ENCODE assay signal across 7 mouse cellular contexts in the genomic region with DNA sequence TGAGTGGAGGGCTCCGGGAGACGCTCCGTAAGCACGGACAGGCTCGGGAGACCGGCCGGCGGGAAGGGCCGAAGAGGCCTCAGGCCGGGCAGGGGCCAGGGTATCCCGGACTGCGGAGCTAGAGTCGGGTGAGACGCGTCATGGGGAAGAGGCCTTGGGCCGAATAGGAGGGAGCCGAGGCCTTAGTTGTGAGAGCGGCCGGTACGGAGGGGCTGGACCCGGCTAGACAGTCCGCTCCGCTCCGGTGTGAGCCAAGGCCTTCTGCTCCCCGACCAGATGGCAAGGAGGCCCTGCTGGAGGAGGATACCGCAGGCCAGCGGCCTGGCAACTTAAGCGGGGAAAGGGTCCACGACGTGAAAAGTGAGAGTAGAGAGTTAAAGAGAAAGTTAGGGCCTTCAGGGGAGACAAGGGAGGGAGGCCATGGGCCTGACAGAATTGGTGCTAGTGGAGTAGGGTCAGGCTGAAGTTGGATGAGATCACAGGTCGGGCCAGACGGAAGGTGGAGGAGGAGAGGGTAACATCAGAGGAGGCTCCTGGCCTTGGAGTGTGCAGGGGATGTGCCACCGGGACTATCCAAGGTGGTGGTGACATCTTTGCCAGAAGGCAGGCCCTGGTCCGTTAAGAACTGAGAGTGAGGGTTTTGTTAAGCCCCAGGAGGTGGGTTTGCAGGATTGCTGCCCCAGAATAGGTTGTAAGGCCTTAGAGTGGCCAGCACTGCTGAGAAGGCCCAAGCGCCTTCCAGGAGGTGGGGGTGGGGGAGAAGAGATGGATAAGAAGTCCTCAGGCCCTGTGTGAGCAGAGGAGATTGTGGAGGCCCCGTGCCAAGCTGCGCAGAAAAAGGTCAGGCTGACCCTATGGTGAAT. TPM values are rescaled to one million over a fixed set of nuclear protein-coding genes. Genes with fewer than 3 reads are reported as not detected.
DNase-seq lines count a peak whose midpoint lies in the region; ATAC-seq and TF ChIP-seq lines count a peak whose summit lies in the region.

No protein-coding gene starts in this region.

- no peaks in the 10 kb centered on the region for H3K27me3 ChIP-seq in MEL (ENCODE audit: control insufficient read depth in 1 of 2, insufficient read depth in 2 of 2, low read length in 2 of 2)
- no peaks in the 10 kb centered on the region for H3K27me3 ChIP-seq in embryonic facial prominence, embryonic 12.5 days
- no peaks in the 10 kb centered on the region for H3K27me3 ChIP-seq in heart, embryonic 13.5 days (replicated peaks)
- no peaks in the 10 kb centered on the region for H3K27me3 ChIP-seq in kidney, embryonic 16.5 days (ENCODE audit: insufficient read depth, low read length)
- no peaks in the 10 kb centered on the region for H3K27me3 ChIP-seq in lung, postnatal 0 days (replicated peaks; ENCODE audit: insufficient read depth, low read length)

- no peak for TF ChIP-seq EP300 in MEL (IDR thresholded peaks at IDR 0.05; ENCODE audit: low read depth in 1 of 2, low read length in 2 of 2)
- TF ChIP-seq EP300 in lung, postnatal 0 days (IDR thresholded peaks at IDR 0.05): no peak

- DNase-seq in MEL (ENCODE audit: low read depth, low spot score): peak; percentile 73
- DNase-seq in adrenal gland, postnatal 14 days: peak; percentile 72
- peak; percentile 56 for DNase-seq in lung, postnatal 0 days (ENCODE audit: low spot score)
- peak; percentile 76 for DNase-seq in ovary, postnatal 36 days (ENCODE audit: low spot score)

- peak overlapping the region; percentile 99 for H3K9ac ChIP-seq in MEL (ENCODE audit: control insufficient read depth, low read depth, low read length, poor library complexity, severe bottlenecking)
- peak overlapping the region; percentile 97 for H3K9ac ChIP-seq in embryonic facial prominence, embryonic 12.5 days
- peak overlapping the region; percentile 99 for H3K9ac ChIP-seq in heart, embryonic 13.5 days
- H3K9ac ChIP-seq in kidney, embryonic 16.5 days (replicated peaks; ENCODE audit: low read length): peak overlapping the region; percentile 99
- peak overlapping the region; percentile 98 for H3K9ac ChIP-seq in lung, postnatal 0 days (replicated peaks; ENCODE audit: low read depth)

- TF ChIP-seq POLR2A in MEL (IDR thresholded peaks at IDR 0.05; ENCODE audit: control insufficient read depth in 1 of 2, insufficient read depth in 1 of 2, low read depth in 1 of 2, low read length in 2 of 2, poor library complexity in 1 of 2): no peak; a peak in 1 of 4 replicates

- peak overlapping the region; percentile 87 for H3K4me2 ChIP-seq in embryonic facial prominence, embryonic 12.5 days (replicated peaks)
- H3K4me2 ChIP-seq in heart, embryonic 13.5 days: peak overlapping the region; percentile 78
- peak overlapping the region; percentile 78 for H3K4me2 ChIP-seq in kidney, embryonic 16.5 days (replicated peaks; ENCODE audit: low read depth, low read length)
- peak overlapping the region; percentile 84 for H3K4me2 ChIP-seq in lung, postnatal 0 days (replicated peaks; ENCODE audit: low read depth, low read length)

- peaks cover 13 to 18% of the 10 kb centered on the region in 2 experiments for H3K36me3 ChIP-seq in MEL (ENCODE audit: control insufficient read depth in 1 of 2, insufficient read depth in 2 of 2, low read length in 2 of 2)
- H3K36me3 ChIP-seq in embryonic facial prominence, embryonic 12.5 days: peaks cover 22% of the 10 kb centered on the region
- peaks cover 28% of the 10 kb centered on the region for H3K36me3 ChIP-seq in heart, embryonic 13.5 days
- peaks cover 13% of the 10 kb centered on the region for H3K36me3 ChIP-seq in kidney, embryonic 16.5 days (ENCODE audit: insufficient read depth, low read length)
- peaks cover 10% of the 10 kb centered on the region; the same call in 1 of the 2 replicates for H3K36me3 ChIP-seq in lung, postnatal 0 days (ENCODE audit: insufficient read depth, low read length)

- H3K27ac ChIP-seq in MEL (ENCODE audit: control insufficient read depth, low read depth, low read length): peak overlapping the region; percentile 86
- peak overlapping the region; percentile 98 for H3K27ac ChIP-seq in embryonic facial prominence, embryonic 12.5 days
- H3K27ac ChIP-seq in heart, embryonic 13.5 days (replicated peaks): peak overlapping the region; percentile 98
- H3K27ac ChIP-seq in kidney, embryonic 16.5 days (ENCODE audit: low read length): peak overlapping the region; percentile 98
- H3K27ac ChIP-seq in lung, postnatal 0 days (ENCODE audit: low read length): peak overlapping the region; percentile 98

- TF ChIP-seq RAD21 in MEL (IDR thresholded peaks at IDR 0.05; ENCODE audit: low read depth, low read length): no peak

- H3K4me1 ChIP-seq in MEL (ENCODE audit: control insufficient read depth in 1 of 2, insufficient read depth in 2 of 2, low read length in 2 of 2): peaks cover 13 to 15% of the 10 kb centered on the region in 2 experiments
- peaks cover 28% of the 10 kb centered on the region for H3K4me1 ChIP-seq in embryonic facial prominence, embryonic 12.5 days
- H3K4me1 ChIP-seq in heart, embryonic 13.5 days: peaks cover 40% of the 10 kb centered on the region
- peaks cover 25% of the 10 kb centered on the region for H3K4me1 ChIP-seq in kidney, embryonic 16.5 days (ENCODE audit: insufficient read depth, low read length)
- H3K4me1 ChIP-seq in lung, postnatal 0 days (ENCODE audit: insufficient read depth, low read depth, low read length): peaks cover 15% of the 10 kb centered on the region; the same call in 1 of the 2 replicates

- 4% methylated on average over 37 of the region's 37 CpGs for WGBS in embryonic facial prominence, embryonic 12.5 days
- 1% methylated on average over 37 of the region's 37 CpGs for WGBS in heart, embryonic 13.5 days
- 2% methylated on average over 35 of the region's 37 CpGs for WGBS in kidney, embryonic 16.5 days
- WGBS in lung, postnatal 0 days: 1% methylated on average over 37 of the region's 37 CpGs

- no peaks in the 10 kb centered on the region for H3K9me3 ChIP-seq in MEL (replicated peaks; ENCODE audit: insufficient read depth, low read length)
- no peaks in the 10 kb centered on the region for H3K9me3 ChIP-seq in embryonic facial prominence, embryonic 12.5 days
- no peaks in the 10 kb centered on the region for H3K9me3 ChIP-seq in heart, embryonic 13.5 days
- no peaks in the 10 kb centered on the region for H3K9me3 ChIP-seq in kidney, embryonic 16.5 days (ENCODE audit: low read length)
- no peaks in the 10 kb centered on the region for H3K9me3 ChIP-seq in lung, postnatal 0 days (ENCODE audit: low read length)

- H3K4me3 ChIP-seq in MEL (ENCODE audit: control insufficient read depth in 1 of 2, insufficient read depth in 1 of 2, low read depth in 2 of 2, low read length in 2 of 2): peak overlapping the region; percentile 92 to 98
- H3K4me3 ChIP-seq in embryonic facial prominence, embryonic 12.5 days: peak overlapping the region; percentile 91
- peak overlapping the region; percentile 93 for H3K4me3 ChIP-seq in heart, embryonic 13.5 days
- H3K4me3 ChIP-seq in kidney, embryonic 16.5 days (ENCODE audit: low read length): peak overlapping the region; percentile 93
- peak overlapping the region; percentile 93 for H3K4me3 ChIP-seq in lung, postnatal 0 days (ENCODE audit: low read depth, low read length)

- peak; percentile 44; the same call in 1 of the 2 replicates for ATAC-seq in embryonic facial prominence, embryonic 12.5 days (ENCODE audit: insufficient number of reproducible peaks, insufficient read depth, low FRiP score, low TSS enrichment)
- no peak for ATAC-seq in heart, embryonic 13.5 days (ENCODE audit: extremely low read depth, insufficient number of reproducible peaks, low FRiP score, low TSS enrichment)
- ATAC-seq in kidney, embryonic 16.5 days (ENCODE audit: low FRiP score, low TSS enrichment): peak; percentile 42
- ATAC-seq in lung, postnatal 0 days: peak; percentile 12

- H3K79me2 ChIP-seq in MEL (ENCODE audit: control insufficient read depth, insufficient read depth, low read length, poor library complexity): peaks cover 56% of the 10 kb centered on the region

- TF ChIP-seq CTCF in MEL (IDR thresholded peaks at IDR 0.05 in 2 of 3, conservative IDR thresholded peaks at IDR 0.05 in 1 of 3; ENCODE audit: control insufficient read depth in 1 of 3, insufficient read depth in 1 of 3, low read depth in 2 of 3, low read length in 3 of 3, poor library complexity in 1 of 3, severe bottlenecking in 1 of 3): no peak
- TF ChIP-seq CTCF in lung, postnatal 0 days (IDR thresholded peaks at IDR 0.05): no peak

RNA-seq across cellular contexts. Expression of gene Lrrc41, which starts 1.5 kb away (rescaled TPM):
- 52.8 and 64.4 TPM in 2 replicates for total RNA-seq in MEL (2012; rRNA removed)
- polyA plus RNA-seq in MEL (2012; ENCODE audit: insufficient read depth in 1 of 2, insufficient read length in 2 of 2, low read depth in 1 of 2, low replicate concordance in 2 of 2, missing spikeins in 1 of 2): 10 to 100 TPM in 1 of 2 experiments, not detected in 1; 73.3 TPM
- 61.8 and 67.4 TPM in 2 replicates for total RNA-seq in adrenal gland, postnatal 14 days (2021)
- polyA plus RNA-seq in embryonic facial prominence, embryonic 12.5 days (2016; fragmentation: Nextera tagmentation; extraction: Ambion mirVana): 80.8 and 83.3 TPM in 2 replicates
- 49.5 and 52.2 TPM in 2 replicates for polyA plus RNA-seq in heart, embryonic 13.5 days (2015; fragmentation: Nextera tagmentation; extraction: Ambion mirVana)
- polyA plus RNA-seq in kidney, embryonic 16.5 days (2015; fragmentation: Nextera tagmentation; extraction: Ambion mirVana): 87.9 and 88.0 TPM in 2 replicates
- polyA plus RNA-seq in lung, postnatal 0 days (2015; fragmentation: Nextera tagmentation; extraction: Ambion mirVana): 46.1 and 49.0 TPM in 2 replicates

RNA-seq across cellular contexts. Expression of gene Uqcrh, which starts 1.7 kb away (rescaled TPM):
- total RNA-seq in MEL (2012; rRNA removed): 444 and 529 TPM in 2 replicates
- 100 to 1,000 TPM; 392 to 414 TPM for polyA plus RNA-seq in MEL (2012; ENCODE audit: insufficient read depth in 1 of 2, insufficient read length in 2 of 2, low read depth in 1 of 2, low replicate concordance in 2 of 2, missing spikeins in 1 of 2)
- total RNA-seq in adrenal gland, postnatal 14 days (2021): 944 and 957 TPM in 2 replicates
- 407 and 442 TPM in 2 replicates for polyA plus RNA-seq in embryonic facial prominence, embryonic 12.5 days (2016; fragmentation: Nextera tagmentation; extraction: Ambion mirVana)
- polyA plus RNA-seq in heart, embryonic 13.5 days (2015; fragmentation: Nextera tagmentation; extraction: Ambion mirVana): 925 and 1,094 TPM in 2 replicates
- polyA plus RNA-seq in kidney, embryonic 16.5 days (2015; fragmentation: Nextera tagmentation; extraction: Ambion mirVana): 505 and 583 TPM in 2 replicates
- polyA plus RNA-seq in lung, postnatal 0 days (2015; fragmentation: Nextera tagmentation; extraction: Ambion mirVana): 423 and 444 TPM in 2 replicates

RNA-seq across cellular contexts. Expression of gene Nsun4, which starts 22.9 kb away (rescaled TPM):
- total RNA-seq in MEL (2012; rRNA removed): 13.6 and 14.9 TPM in 2 replicates
- polyA plus RNA-seq in MEL (2012; ENCODE audit: insufficient read depth in 1 of 2, insufficient read length in 2 of 2, low read depth in 1 of 2, low replicate concordance in 2 of 2, missing spikeins in 1 of 2): 10 to 100 TPM in 1 of 2 experiments, not detected in 1; 11.8 TPM
- total RNA-seq in adrenal gland, postnatal 14 days (2021): 23.8 and 25.3 TPM in 2 replicates
- polyA plus RNA-seq in embryonic facial prominence, embryonic 12.5 days (2016; fragmentation: Nextera tagmentation; extraction: Ambion mirVana): 19.9 and 20.6 TPM in 2 replicates
- 24.9 and 25.3 TPM in 2 replicates for polyA plus RNA-seq in heart, embryonic 13.5 days (2015; fragmentation: Nextera tagmentation; extraction: Ambion mirVana)
- 21.2 and 22.8 TPM in 2 replicates for polyA plus RNA-seq in kidney, embryonic 16.5 days (2015; fragmentation: Nextera tagmentation; extraction: Ambion mirVana)
- polyA plus RNA-seq in lung, postnatal 0 days (2015; fragmentation: Nextera tagmentation; extraction: Ambion mirVana): 33.7 and 37.9 TPM in 2 replicates

RNA-seq across cellular contexts. Expression of gene Rad54l, which starts 46.9 kb away (rescaled TPM):
- total RNA-seq in MEL (2012; rRNA removed): 25.0 and 29.4 TPM in 2 replicates
- polyA plus RNA-seq in MEL (2012; ENCODE audit: insufficient read depth in 1 of 2, insufficient read length in 2 of 2, low read depth in 1 of 2, low replicate concordance in 2 of 2, missing spikeins in 1 of 2): 10 to 100 TPM in 1 of 2 experiments, not detected in 1; 44.0 TPM
- 4.5 and 5.2 TPM in 2 replicates for total RNA-seq in adrenal gland, postnatal 14 days (2021)
- polyA plus RNA-seq in embryonic facial prominence, embryonic 12.5 days (2016; fragmentation: Nextera tagmentation; extraction: Ambion mirVana): 46.6 and 47.0 TPM in 2 replicates
- polyA plus RNA-seq in heart, embryonic 13.5 days (2015; fragmentation: Nextera tagmentation; extraction: Ambion mirVana): 20.9 and 21.5 TPM in 2 replicates
- 34.7 and 35.6 TPM in 2 replicates for polyA plus RNA-seq in kidney, embryonic 16.5 days (2015; fragmentation: Nextera tagmentation; extraction: Ambion mirVana)
- 1.5 and 2.2 TPM in 2 replicates for polyA plus RNA-seq in lung, postnatal 0 days (2015; fragmentation: Nextera tagmentation; extraction: Ambion mirVana)

RNA-seq across cellular contexts. Expression of gene Pomgnt1, which starts 47.0 kb away (rescaled TPM):
- 29.1 and 35.3 TPM in 2 replicates for total RNA-seq in MEL (2012; rRNA removed)
- 10 to 100 TPM in 1 of 2 experiments, not detected in 1; 33.6 TPM for polyA plus RNA-seq in MEL (2012; ENCODE audit: insufficient read depth in 1 of 2, insufficient read length in 2 of 2, low read depth in 1 of 2, low replicate concordance in 2 of 2, missing spikeins in 1 of 2)
- total RNA-seq in adrenal gland, postnatal 14 days (2021): 65.8 and 75.2 TPM in 2 replicates
- 76.3 and 80.5 TPM in 2 replicates for polyA plus RNA-seq in embryonic facial prominence, embryonic 12.5 days (2016; fragmentation: Nextera tagmentation; extraction: Ambion mirVana)
- 56.9 and 61.5 TPM in 2 replicates for polyA plus RNA-seq in heart, embryonic 13.5 days (2015; fragmentation: Nextera tagmentation; extraction: Ambion mirVana)
- 59.2 and 65.5 TPM in 2 replicates for polyA plus RNA-seq in kidney, embryonic 16.5 days (2015; fragmentation: Nextera tagmentation; extraction: Ambion mirVana)
- polyA plus RNA-seq in lung, postnatal 0 days (2015; fragmentation: Nextera tagmentation; extraction: Ambion mirVana): 40.7 and 40.8 TPM in 2 replicates
